Mouse (Mus musculus): ENCODE results near the gene Tbxa2r. TPM values are rescaled to one million over a fixed set of nuclear protein-coding genes. Genes with fewer than 3 reads are reported as not detected.

Tbxa2r gene
- polyA plus RNA-seq, 1 experiment = 0.16 TPM

GRCm38 (mm10) chr10:81379183-81379553, 50.6 kb downstream of the Tbxa2r start:
- Histone ChIP-seq H3K79me2 (ENCODE audit: control insufficient read depth, insufficient read depth) (peaks cover 39% of the 10 kb centered on the region), H3ac (ENCODE audit: control insufficient read depth, insufficient read length) (no peak overlapping the region), H3K4me3 (peak overlapping the region; percentile 88), H3K27me3 (ENCODE audit: control insufficient read depth, insufficient read depth, insufficient read length) (no peaks in the 10 kb centered on the region), H3K36me3 (ENCODE audit: control insufficient read depth, insufficient read depth) (no peaks in the 10 kb centered on the region), H3K4me2 (ENCODE audit: low read depth) (peak overlapping the region; percentile 62)
- TF ChIP-seq MYOD1 (IDR thresholded peaks at IDR 0.05; ENCODE audit: control insufficient read depth in 1 of 3, insufficient read length in 2 of 3, low read depth in 2 of 3) = no peak
- TF ChIP-seq TCF12 (IDR thresholded peaks at IDR 0.05; ENCODE audit: insufficient read depth, poor library complexity, severe bottlenecking) = no peak
- TF ChIP-seq MYOG (IDR thresholded peaks at IDR 0.05; ENCODE audit: control insufficient read depth in 1 of 3, insufficient read depth in 1 of 3, insufficient read length in 2 of 3, low read depth in 2 of 3) = no peak
- TF ChIP-seq POLR2AphosphoS2 (IDR thresholded peaks at IDR 0.05; ENCODE audit: insufficient read length, low read depth) = no peak
- no peak for TF ChIP-seq CEBPB (IDR thresholded peaks at IDR 0.05; ENCODE audit: insufficient read depth, poor library complexity, severe bottlenecking)
- no peak for TF ChIP-seq USF1 (IDR thresholded peaks at IDR 0.05; ENCODE audit: low read depth)
- TF ChIP-seq REST (IDR thresholded peaks at IDR 0.05; ENCODE audit: insufficient read depth, insufficient read length) = no peak
- no peak for TF ChIP-seq MAX (IDR thresholded peaks at IDR 0.05; ENCODE audit: low read depth)
- no peak for TF ChIP-seq TCF3 (IDR thresholded peaks at IDR 0.05; ENCODE audit: insufficient read length, low read depth)
- no peak for TF ChIP-seq SRF (IDR thresholded peaks at IDR 0.05; ENCODE audit: control insufficient read depth, insufficient read length, low read depth)
- no peak for TF ChIP-seq E2F4 (IDR thresholded peaks at IDR 0.05; ENCODE audit: insufficient read depth)
- TF ChIP-seq POLR2A (IDR thresholded peaks at IDR 0.05; ENCODE audit: insufficient read length, low read depth) = no peak

- peaks cover 37% of the 10 kb centered on the region for H3K79me2 ChIP-seq (ENCODE audit: control insufficient read depth, insufficient read depth)
- H3K4me3 ChIP-seq = no peak overlapping the region
- H3ac ChIP-seq (ENCODE audit: control insufficient read depth, insufficient read length) = no peak overlapping the region
- H3K36me3 ChIP-seq (ENCODE audit: control insufficient read depth, insufficient read depth) = no peaks in the 10 kb centered on the region
- TF ChIP-seq TCF3 (IDR thresholded peaks at IDR 0.05; ENCODE audit: insufficient read length, low read depth) (no peak), CEBPB (IDR thresholded peaks at IDR 0.05; ENCODE audit: insufficient read depth, poor library complexity, severe bottlenecking) (no peak)
- H3K27me3 ChIP-seq (ENCODE audit: control insufficient read depth, insufficient read depth, insufficient read length) = no peaks in the 10 kb centered on the region
- no peak overlapping the region for H3K4me2 ChIP-seq (ENCODE audit: low read depth)
Measured at GRCm38 (mm10) chr10:81379809-81380378, 51.4 kb downstream of the Tbxa2r start.

- H3K4me2 ChIP-seq (ENCODE audit: low read depth) = no peak overlapping the region
- peaks cover 26% of the 10 kb centered on the region for H3K79me2 ChIP-seq (ENCODE audit: control insufficient read depth, insufficient read depth)
- peaks cover 8% of the 10 kb centered on the region for H3K36me3 ChIP-seq (ENCODE audit: control insufficient read depth, insufficient read depth)
- H3K4me3 ChIP-seq = no peak overlapping the region
- TF ChIP-seq CEBPB (IDR thresholded peaks at IDR 0.05; ENCODE audit: insufficient read depth, poor library complexity, severe bottlenecking) = no peak
- no peak for TF ChIP-seq POLR2A (IDR thresholded peaks at IDR 0.05; ENCODE audit: insufficient read length, low read depth)
- TF ChIP-seq USF1 (IDR thresholded peaks at IDR 0.05; ENCODE audit: low read depth) = no peak
- TF ChIP-seq MYOD1 (IDR thresholded peaks at IDR 0.05; ENCODE audit: control insufficient read depth in 1 of 3, insufficient read length in 2 of 3, low read depth in 2 of 3) = no peak
- TF ChIP-seq POLR2AphosphoS2 (IDR thresholded peaks at IDR 0.05; ENCODE audit: insufficient read length, low read depth) = no peak
- no peak for TF ChIP-seq TCF3 (IDR thresholded peaks at IDR 0.05; ENCODE audit: insufficient read length, low read depth)
- TF ChIP-seq MAX (IDR thresholded peaks at IDR 0.05; ENCODE audit: low read depth) = no peak
- no peak for TF ChIP-seq MYOG (IDR thresholded peaks at IDR 0.05; ENCODE audit: control insufficient read depth in 1 of 3, insufficient read depth in 1 of 3, insufficient read length in 2 of 3, low read depth in 2 of 3)
- TF ChIP-seq SRF (IDR thresholded peaks at IDR 0.05; ENCODE audit: control insufficient read depth, insufficient read length, low read depth) = no peak
- TF ChIP-seq REST (IDR thresholded peaks at IDR 0.05; ENCODE audit: insufficient read depth, insufficient read length) = no peak
- no peak for TF ChIP-seq TCF12 (IDR thresholded peaks at IDR 0.05; ENCODE audit: insufficient read depth, poor library complexity, severe bottlenecking)
- no peak for TF ChIP-seq E2F4 (IDR thresholded peaks at IDR 0.05; ENCODE audit: insufficient read depth)
- H3K27me3 ChIP-seq (ENCODE audit: control insufficient read depth, insufficient read depth, insufficient read length) = no peaks in the 10 kb centered on the region
- no peak overlapping the region for H3ac ChIP-seq (ENCODE audit: control insufficient read depth, insufficient read length)
Measured at GRCm38 (mm10) chr10:81382039-81382438, 53.5 kb downstream of the Tbxa2r start.

GRCm38 (mm10) chr10:81383802-81384604, 55.5 kb downstream of the Tbxa2r start, which contains the start of the genes Dohh and Gm48551:
Gene Dohh (plus strand): TSS chr10:81384428.
Gene Gm48551 (plus strand): TSS chr10:81384466.
- Histone ChIP-seq H3K4me3 (peak within 1 kb of the TSS; percentile 95), H3K27me3 (ENCODE audit: control insufficient read depth, insufficient read depth, insufficient read length) (no peaks in the 10 kb centered on the region), H3K4me2 (ENCODE audit: low read depth) (peak within 1 kb of the TSS; percentile 88), H3ac (ENCODE audit: control insufficient read depth, insufficient read length) (peak within 1 kb of the TSS; percentile 55), H3K79me2 (ENCODE audit: control insufficient read depth, insufficient read depth) (peaks cover 16% of the 10 kb centered on the region), H3K36me3 (ENCODE audit: control insufficient read depth, insufficient read depth) (peaks cover 12% of the 10 kb centered on the region)
- TF ChIP-seq MYOG (IDR thresholded peaks at IDR 0.05; ENCODE audit: control insufficient read depth in 1 of 3, insufficient read depth in 1 of 3, insufficient read length in 2 of 3, low read depth in 2 of 3) (peak in 1 of 3 experiments; percentile 35), POLR2AphosphoS2 (IDR thresholded peaks at IDR 0.05; ENCODE audit: insufficient read length, low read depth) (peak; percentile 47), MAX (IDR thresholded peaks at IDR 0.05; ENCODE audit: low read depth) (no peak), MYOD1 (IDR thresholded peaks at IDR 0.05; ENCODE audit: control insufficient read depth in 1 of 3, insufficient read length in 2 of 3, low read depth in 2 of 3) (no peak), REST (IDR thresholded peaks at IDR 0.05; ENCODE audit: insufficient read depth, insufficient read length) (peak; percentile 17), USF1 (IDR thresholded peaks at IDR 0.05; ENCODE audit: low read depth) (peak; percentile 99), POLR2A (IDR thresholded peaks at IDR 0.05; ENCODE audit: insufficient read length, low read depth) (peak; percentile 87), CEBPB (IDR thresholded peaks at IDR 0.05; ENCODE audit: insufficient read depth, poor library complexity, severe bottlenecking) (no peak), SRF (IDR thresholded peaks at IDR 0.05; ENCODE audit: control insufficient read depth, insufficient read length, low read depth) (peak; percentile 84), TCF3 (IDR thresholded peaks at IDR 0.05; ENCODE audit: insufficient read length, low read depth) (no peak)
